Mouse (Mus musculus) liver, adult (tissue): Measurements from ENCODE around the gene Lbhd1.

ENCODE experiments used
- GATA4 ChIP-seq: IDR thresholded peaks from 2 replicates; pipeline ENCODE4 v1.6.1; 2014; ENCODE audit warnings: mild to moderate bottlenecking, low read length; ENCODE audit not compliant: insufficient replicate concordance

Lbhd1 gene

GRCm38 (mm10) chr19:8927891-8928525 lies 44.5 kb downstream of the Lbhd1 start:
- no peak for TF ChIP-seq GATA4

DNA sequence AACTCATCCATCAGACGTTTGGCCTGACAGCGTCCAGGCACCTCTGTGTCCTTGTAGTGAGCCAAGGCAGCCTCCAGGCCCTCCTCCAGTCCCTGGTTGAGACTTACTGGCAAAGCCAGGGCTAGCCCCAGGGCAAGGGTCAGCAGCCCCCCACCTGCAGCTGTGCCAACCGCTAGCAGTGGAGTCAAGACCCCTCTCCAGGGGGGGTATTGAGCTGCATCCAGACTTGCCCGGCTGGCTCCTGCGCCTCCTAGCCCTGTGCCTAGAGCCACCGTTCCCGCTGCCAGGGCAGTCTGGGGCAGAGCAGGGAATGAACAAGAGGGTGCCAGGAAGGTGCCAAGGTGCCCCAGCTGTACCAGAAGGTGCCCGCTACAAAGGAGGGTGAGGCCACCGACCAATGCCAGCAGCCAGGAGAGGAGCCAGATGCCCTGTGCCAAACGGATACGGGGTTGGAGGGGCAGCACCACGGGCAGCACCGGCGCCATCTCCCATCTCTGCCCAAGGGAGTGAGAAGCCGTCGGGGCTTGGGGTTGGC lies 45.2 kb downstream of the Lbhd1 start:
- TF ChIP-seq GATA4: no peak

- peak; percentile 55; the same call in 1 of the 2 replicates for TF ChIP-seq GATA4
These were observed 45.9 kb downstream of the Lbhd1 start, which contains the start of the genes Rom1 and Eml3 for GRCm38 (mm10) chr19:8929224-8930088. Gene Rom1 (minus strand): TSS chr19:8929356. Gene Eml3 (plus strand): TSS chr19:8929552.

DNA sequence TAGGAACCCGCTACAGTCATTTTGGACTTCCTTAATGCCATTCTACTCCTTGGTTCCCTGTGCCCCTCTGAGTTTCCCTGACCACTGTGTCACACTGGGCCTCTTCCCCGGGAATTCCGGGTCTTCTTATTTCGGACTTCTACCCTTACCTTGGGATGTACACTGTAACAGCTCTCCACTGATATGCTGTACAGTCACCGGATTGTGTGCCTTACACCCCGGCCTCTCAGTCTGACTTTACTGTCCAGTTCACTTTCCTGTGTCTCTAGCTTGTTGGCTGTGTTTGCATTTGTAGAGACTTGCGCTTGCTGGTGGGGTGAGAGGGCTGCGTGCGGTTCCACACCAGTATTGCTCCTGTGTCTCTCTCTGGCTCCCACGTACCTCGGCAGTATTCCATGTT lies 46.6 kb downstream of the Lbhd1 start:
- no peak for TF ChIP-seq GATA4

DNA sequence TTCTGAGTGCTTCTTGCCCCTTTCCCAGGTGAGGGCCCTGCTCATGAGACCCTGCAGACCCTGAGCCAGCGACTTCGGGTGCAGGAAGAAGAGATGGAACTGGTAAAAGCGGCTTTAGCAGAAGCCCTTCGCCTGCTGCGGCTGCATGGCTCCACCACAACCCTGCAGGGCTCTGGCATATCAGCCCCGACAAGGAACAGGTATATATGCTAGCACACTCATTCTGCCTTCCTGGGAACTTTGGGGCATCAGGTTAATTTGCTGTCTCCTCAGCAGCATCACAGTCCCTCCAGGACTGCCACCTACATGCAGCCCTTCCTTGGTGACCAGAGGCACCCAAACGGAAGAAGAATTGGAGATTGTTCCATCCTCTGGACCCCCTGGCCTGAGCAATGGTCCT lies 47.2 kb downstream of the Lbhd1 start:
- no peak for TF ChIP-seq GATA4

DNA sequence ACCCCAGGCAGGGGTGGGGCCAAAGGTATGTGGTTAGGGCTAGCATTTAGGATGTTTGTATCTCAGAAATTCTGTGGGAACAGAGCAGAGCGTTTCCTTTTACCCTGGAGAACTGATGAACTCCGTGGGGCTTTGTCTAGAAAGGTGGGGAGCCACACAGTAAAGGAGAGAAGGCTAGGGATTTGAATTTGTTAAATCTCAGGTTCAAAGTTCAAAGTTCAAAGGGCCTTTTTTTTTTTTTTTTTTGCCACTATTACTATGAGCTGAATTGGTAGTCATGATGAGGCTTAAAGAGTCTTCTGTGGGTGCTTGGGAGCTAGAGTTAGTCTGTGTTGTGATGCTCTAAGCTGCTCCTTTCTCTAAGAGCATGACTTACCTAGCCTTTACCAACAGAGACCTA lies 53.2 kb downstream of the Lbhd1 start:
- no peak for TF ChIP-seq GATA4

DNA sequence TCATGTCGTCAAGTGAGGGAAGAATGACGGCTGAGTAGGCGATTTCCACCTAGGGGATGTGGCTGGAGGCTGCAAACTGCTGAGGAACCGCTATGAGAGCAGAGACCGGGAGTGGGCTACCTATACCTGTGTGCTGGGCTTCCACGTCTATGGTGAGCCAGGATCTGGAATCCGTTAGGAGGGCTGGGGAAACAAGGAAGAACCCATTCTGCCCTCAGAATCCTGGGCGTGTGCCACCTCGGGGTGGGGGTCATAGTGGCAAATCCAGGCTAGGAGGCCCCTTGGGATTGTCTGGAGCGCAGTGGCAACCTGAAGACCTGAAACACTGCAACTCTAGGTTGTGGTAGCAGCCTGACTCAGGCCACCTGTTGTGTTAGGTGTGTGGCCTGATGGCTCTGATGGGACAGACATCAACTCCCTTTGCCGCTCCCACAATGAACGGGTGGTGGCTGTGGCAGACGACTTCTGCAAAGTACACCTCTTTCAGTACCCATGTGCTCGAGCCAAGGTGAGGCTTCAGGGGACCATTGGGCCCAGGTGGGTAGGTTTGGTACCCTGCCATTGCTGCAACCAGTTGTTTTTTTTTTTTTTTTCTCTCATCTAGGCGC lies 57.1 kb downstream of the Lbhd1 start:
- no peak for TF ChIP-seq GATA4

- no peak for TF ChIP-seq GATA4
These were observed 57.6 kb downstream of the Lbhd1 start for GRCm38 (mm10) chr19:8941136-8941514.

GRCm38 (mm10) chr19:8941515-8942217 lies 58.1 kb downstream of the Lbhd1 start, which contains the start of gene Mta2:
Gene Mta2 (plus strand): TSS chr19:8941875.
- TF ChIP-seq GATA4: peak; percentile 11; the same call in 1 of the 2 replicates
